Mouse (Mus musculus) ES-Bruce4 (cell line): ENCODE results near the gene Ccdc85c.

Experiments
- EP300 ChIP-seq: IDR thresholded peaks from 2 replicates; pipeline ENCODE4 v1.6.1; 2011; ENCODE audit warnings: low read depth, low read length; ENCODE audit not compliant: insufficient read depth
- POLR2A ChIP-seq: IDR thresholded peaks from one replicate; pipeline ENCODE4 v1.8.1; 2011; ENCODE audit warnings: low read length; ENCODE audit not compliant: insufficient read depth

- TF ChIP-seq POLR2A (no peak), EP300 (no peak)
Measured at GRCm38 (mm10) chr12:108227527-108227926, 47.7 kb downstream of the Ccdc85c start.
